Mouse (Mus musculus): ENCODE data around the gene Cdc37.
A peak's percentile ranks its signal among the peaks of the same experiment; 100 is the strongest.
"Not testable (repeated sequence)": the region's sequence is repeated elsewhere in the genome, so short reads cannot be mapped to it uniquely, and the experiment has no call there.

Cdc37 gene

DNA sequence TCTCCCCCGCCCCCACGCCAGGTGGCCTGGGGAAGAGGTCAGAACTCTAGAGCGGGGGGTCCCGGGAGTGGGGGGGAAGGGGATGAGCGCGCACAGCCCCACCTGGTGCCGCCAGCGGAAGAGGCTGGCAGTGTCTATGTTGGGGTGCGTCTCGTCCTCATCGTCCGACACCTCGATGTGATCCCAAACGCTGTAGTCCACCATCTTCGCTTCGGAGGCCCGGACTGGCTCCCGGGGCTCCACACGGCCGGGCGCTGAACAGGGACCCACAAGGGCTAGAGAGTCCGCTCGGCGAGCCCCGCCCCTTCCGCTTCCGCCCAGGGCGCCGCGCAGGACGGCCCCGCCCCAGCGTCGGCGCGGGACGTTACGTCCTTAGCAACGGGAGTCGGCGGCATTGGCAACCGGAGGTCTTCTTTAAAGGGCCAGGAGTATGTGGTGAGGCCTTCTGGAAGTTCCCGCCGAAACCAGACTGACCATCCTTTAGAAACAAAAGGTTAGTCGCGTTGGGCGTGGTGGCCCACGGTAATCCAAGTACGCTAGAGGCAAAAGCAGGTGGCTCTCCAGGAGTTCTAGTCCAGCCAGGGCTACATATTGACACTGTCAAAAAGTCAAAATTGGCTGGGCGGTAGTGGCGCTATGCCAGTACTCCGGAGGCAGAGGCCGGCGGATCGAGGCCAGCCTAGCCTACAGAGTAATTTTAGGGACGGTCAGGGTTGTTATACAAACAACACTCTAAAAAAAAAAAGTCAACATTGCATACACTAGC is at the start of gene Cdc37:
TSS of gene Cdc37 (minus strand) at position 329 of the 766 bp plus-strand sequence.
- peak; percentile 90 to 92 for DNase-seq (ENCODE audit: low spot score in 2 of 2)

- DNase-seq (ENCODE audit: low spot score in 2 of 2) = no peak
Observed at GRCm38 (mm10) chr9:21198960-21199359, 49.2 kb upstream of the Cdc37 start.

- DNase-seq (ENCODE audit: low spot score in 2 of 2) = no peak
Observed at GRCm38 (mm10) chr9:21197981-21198380, 48.2 kb upstream of the Cdc37 start.

GRCm38 (mm10) chr9:21196521-21197433 is 47.0 kb upstream of the Cdc37 start:
- no peak for DNase-seq (ENCODE audit: low spot score in 2 of 2)

GRCm38 (mm10) chr9:21195736-21196505 is 46.1 kb upstream of the Cdc37 start:
- DNase-seq (ENCODE audit: low spot score in 2 of 2) = not testable (repeated sequence)

DNA sequence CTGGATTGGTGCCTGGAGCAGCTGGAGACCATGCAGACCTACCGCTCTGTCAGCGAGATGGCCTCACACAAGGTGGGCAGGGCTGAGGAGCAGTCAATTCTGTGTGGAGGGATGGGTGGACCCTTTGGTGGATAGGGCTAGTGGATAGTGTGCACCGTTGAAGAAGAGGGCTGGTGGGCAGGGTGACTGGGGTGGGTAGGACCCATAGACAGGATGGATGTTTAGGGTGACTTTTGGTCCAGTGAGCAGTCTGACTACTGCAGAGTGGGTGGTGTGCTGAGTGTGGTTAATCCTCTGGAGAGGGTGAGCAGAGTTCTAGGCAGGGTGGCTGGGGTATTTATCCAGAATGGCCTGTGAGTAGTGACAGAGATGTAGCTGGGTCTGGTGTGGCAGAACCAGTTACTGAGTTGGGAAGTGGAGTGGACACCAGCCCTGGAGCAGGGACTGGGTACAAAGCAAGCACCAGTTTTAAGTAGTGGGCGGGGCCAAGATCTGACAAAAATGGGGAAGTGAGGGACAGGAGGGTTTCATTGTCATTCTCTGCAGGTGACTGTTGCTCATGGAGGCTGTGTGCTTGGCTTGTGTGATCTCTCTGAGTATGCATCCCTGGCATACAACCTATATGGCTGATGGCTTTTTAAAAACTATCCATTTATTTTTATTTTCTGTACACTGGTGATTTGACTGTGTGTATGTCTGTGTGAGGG is 45.2 kb upstream of the Cdc37 start:
- no peak for DNase-seq (ENCODE audit: low spot score in 2 of 2)

DNA sequence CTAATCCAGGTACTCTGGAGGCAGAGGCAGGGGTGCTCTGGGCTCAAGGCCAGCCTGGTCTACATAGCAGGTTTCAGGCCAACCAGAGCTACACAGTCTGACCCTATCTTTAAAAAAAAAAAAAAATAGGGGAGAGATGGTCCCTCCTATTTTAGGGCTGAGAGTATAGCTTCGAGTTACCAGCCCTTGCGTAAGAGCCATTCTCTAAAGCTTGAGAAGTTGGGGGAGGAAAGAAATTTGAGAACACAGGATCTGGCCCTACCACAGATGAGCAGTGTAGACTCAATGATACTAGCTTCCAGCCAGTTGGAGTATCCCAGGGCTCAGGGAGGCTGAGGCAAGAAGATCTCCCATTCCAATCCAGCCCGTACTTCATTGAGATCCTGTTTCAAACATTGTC is 44.0 kb upstream of the Cdc37 start:
- no peak for DNase-seq (ENCODE audit: low spot score in 2 of 2)

DNA sequence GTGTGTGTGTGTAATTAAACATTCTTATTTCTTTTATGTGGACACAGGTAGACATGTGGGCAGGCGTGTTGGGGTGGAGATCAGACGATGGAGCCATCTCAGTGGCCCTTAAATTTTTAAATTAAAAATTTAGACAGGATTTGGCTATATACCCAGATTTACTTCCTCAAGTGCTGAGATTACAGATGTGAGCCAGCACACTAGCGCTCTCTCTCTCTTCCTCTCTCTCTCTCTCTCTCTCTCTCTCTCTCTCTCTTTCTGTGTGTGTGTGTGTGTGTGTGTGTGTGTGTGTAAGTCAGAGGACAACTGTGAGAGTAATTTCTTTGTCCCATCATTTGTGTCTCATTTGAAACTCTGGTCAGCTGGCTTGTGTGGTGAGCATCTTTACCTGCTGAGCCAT is 40.9 kb upstream of the Cdc37 start:
- DNase-seq (ENCODE audit: low spot score in 2 of 2) = no peak

DNA sequence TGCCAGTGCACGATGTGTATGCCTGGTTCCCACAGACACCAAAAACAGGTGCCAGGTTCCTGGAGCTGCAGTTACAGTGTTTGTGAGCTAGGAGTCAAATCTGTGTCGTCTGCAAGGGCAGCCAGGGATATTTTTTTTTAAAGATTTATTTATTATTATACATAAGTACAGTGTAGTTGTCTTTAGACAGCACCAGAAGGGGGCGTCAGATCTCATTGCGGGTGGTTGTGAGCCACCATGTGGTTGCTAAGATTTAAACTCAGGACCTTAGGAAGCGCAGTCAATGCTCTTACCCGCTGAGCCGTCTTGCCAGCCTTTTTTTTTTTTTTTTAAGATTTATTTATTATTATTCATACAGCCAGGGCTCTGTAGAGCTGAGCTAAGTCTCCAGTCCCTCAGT is 40.1 kb upstream of the Cdc37 start:
- DNase-seq (ENCODE audit: low spot score in 2 of 2) = no peak

GRCm38 (mm10) chr9:21185436-21185835 is 35.7 kb upstream of the Cdc37 start:
- no peak for DNase-seq (ENCODE audit: low spot score in 2 of 2)

DNA sequence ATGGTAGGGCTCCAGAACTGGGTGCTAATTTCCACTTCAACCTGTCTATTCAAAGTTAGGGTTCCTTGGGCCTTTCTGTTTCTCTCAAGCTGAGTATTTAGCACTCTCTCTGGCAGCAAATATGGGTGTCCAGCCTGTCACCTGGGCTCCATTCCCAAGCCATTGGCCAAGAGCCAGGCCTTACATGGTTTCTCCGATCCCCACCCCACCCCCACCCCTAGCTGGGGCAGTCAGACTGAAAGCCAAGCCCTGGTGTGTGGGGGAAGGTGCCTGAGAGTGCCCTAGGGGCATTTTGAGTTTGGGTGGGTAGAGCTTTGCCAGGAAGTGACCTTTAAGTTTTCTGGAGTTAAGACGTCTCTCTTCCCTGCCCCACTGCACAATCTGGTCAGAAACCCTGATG is 35.0 kb upstream of the Cdc37 start:
- DNase-seq (ENCODE audit: low spot score in 2 of 2) = peak in 1 of 2 experiments; percentile 42

DNA sequence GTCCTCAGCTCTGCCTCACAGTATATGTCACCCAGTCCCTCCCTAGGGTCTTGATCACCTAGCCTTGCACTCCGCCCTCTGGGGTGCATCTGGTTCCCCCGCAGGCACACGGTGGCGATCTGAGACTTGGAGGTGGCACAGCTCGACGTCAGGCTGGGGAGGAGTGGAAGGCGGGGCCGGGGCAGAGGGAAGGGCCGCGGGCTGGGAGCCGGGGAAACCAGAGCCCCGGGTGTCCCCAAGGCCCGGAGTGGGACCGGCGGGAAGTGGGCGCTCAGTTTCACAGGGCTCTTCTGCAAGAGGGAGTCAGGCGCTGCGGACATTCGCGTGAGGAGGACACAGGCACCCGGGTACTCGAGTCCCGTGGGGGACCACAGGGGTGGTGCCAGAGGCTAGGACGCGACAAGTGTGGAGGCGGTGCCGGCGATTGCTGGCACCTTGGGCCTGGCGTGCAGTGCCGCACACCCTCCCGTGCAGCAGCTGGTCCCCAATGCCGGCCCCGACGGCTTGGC is 34.2 kb upstream of the Cdc37 start:
- DNase-seq (ENCODE audit: low spot score in 2 of 2) = peak in 1 of 2 experiments; percentile 66

DNA sequence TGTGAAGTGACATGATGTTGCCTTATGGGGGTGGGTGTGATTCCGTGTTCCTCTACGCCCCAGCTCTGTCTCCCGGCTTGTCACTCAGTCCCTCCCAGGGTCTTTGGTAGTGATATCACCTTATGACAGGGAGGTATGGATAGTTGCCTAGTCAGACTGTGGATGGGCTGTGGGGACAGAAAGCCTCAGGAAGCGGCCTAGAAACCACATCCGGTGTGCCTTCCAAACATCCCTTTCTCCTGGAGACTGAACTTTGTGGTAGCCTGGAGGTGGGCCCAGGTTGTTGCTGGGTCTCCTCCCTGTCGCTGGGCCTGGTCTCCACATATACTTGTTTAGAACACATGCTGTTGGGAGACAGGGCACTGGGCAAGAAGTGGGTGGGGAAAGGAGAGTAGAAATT is 33.6 kb upstream of the Cdc37 start:
- no peak for DNase-seq (ENCODE audit: low spot score in 2 of 2)

GRCm38 (mm10) chr9:21181421-21182220 is 31.8 kb upstream of the Cdc37 start:
- DNase-seq (ENCODE audit: low spot score in 2 of 2) = no peak

- DNase-seq (ENCODE audit: low spot score in 2 of 2) = no peak
Observed at GRCm38 (mm10) chr9:21180841-21181240, 31.1 kb upstream of the Cdc37 start.

- no peak for DNase-seq (ENCODE audit: low spot score in 2 of 2)
Observed at GRCm38 (mm10) chr9:21180402-21180801, 30.6 kb upstream of the Cdc37 start.

DNA sequence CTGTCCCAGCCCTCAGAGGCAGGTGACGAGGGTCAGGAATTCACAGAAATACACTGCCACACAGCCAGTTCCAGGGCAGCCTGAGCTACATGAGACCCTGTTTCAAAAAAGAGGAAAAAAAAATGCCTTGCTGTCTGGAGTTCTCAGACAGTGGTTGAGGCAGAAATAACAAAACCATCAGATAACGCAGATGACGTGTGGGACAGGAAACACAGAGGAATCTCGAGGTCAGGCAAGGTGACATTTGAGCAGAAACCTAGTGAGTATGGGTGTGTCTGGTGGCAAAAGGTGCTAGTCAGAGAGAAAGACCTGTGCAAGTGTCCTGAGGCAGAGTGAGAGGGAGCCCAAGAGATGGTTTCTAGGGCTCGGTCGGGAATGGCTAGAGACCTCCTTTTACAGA is 22.6 kb upstream of the Cdc37 start:
- no peak for DNase-seq (ENCODE audit: low spot score in 2 of 2)

DNA sequence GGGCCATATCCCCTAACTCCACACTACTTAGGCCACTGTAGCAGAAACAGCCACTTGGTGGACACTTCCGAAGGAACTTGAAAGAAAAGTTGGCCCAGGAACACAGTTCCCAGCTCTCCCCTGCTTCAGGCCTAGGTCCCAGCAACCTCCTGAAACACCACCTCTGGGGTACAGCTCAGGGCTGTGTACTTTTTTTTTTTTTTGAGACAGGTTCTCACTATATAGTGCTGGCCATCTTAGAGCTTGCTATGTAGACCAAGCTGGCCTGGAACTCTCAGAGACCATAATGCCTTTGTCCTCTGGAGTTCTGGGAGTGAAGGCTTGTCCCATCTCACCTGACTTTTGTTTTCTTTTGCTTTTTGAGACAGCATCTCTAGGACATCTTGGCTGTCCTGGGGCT is 19.4 kb upstream of the Cdc37 start:
- DNase-seq (ENCODE audit: low spot score in 2 of 2) = no peak

DNA sequence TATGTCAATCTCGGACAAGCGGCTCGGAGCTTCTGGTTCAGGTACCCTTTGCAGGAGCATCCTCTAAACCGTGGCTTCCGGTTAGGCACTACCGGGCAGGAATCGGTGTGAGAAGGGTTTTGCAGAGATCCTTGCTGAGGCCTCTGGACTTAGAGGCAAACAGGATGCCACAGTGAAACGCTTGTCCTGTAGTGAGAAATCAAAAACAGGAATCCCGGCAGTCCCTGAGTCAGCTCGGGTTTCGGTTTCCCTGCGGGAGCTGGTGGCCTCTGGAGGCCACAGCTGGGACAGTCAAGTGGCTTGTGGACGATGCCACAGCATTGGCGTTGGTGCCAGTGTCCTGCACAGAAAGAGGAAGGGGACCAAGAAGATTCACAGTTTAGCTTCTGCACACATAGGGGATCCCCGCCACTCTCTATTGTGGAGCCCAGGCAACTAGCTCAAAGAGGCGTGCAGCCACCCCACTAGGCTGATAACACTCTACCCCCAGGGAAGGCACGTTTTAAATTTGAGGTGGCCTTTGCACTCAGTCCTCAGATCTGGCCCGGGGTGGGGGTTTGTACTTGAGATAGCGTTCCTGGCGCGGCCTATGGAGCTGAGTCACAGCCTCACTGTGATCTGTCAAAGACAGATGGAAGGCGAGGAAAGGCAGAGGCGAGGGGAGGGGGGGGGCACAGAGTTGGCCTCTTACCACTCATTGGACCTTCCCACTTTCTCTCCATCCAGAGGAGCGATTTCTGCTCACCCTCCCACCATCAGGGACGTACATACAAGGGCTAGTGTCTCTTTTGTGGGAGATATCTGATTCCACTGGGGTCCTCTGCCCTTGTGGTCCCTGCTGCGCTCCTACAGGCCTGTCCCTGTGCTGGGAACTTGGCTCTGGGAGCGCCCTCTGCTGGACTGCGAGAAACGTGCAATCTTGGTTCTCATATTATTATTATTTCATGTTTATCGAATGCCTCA is 18.7 kb upstream of the Cdc37 start:
- peak; percentile 63 to 74 for DNase-seq (ENCODE audit: low spot score in 2 of 2)
